Comparison of ENCODE assay signal across 8 mouse cellular contexts in genomic region chr2:60126831-60127230, GRCm38 (mm10).
DNase-seq lines count a peak whose midpoint lies in the region; ATAC-seq lines count a peak whose summit lies in the region.

No protein-coding gene starts in this region.

- no peak for DNase-seq in lung, postnatal 25 days (ENCODE audit: low spot score)
- no peak for DNase-seq in spleen, postnatal 36 days (ENCODE audit: low spot score in 2 of 2)
- DNase-seq in spleen, postnatal 4 days (ENCODE audit: low spot score in 2 of 2) = no peak
- DNase-seq in ovary, adult 18-20 months (ENCODE audit: low spot score) = no peak

- H3K4me3 ChIP-seq in lung, embryonic 15.5 days = no peak overlapping the region
- H3K4me3 ChIP-seq in embryonic facial prominence, embryonic 15.5 days (replicated peaks) = 0 out of 2 replicates have a peak overlapping the region, but pooled peaks have one; percentile 12
- H3K4me3 ChIP-seq in hindbrain, embryonic 15.5 days = peak overlapping the region; percentile 18; the same call in 1 of the 2 replicates
- peak overlapping the region; percentile 88 for H3K4me3 ChIP-seq in midbrain, embryonic 13.5 days (replicated peaks)

- H3K4me1 ChIP-seq in lung, embryonic 15.5 days = peaks cover 13% of the 10 kb centered on the region
- H3K4me1 ChIP-seq in embryonic facial prominence, embryonic 15.5 days = peaks cover 10% of the 10 kb centered on the region
- peaks cover 26% of the 10 kb centered on the region for H3K4me1 ChIP-seq in hindbrain, embryonic 15.5 days (replicated peaks)
- H3K4me1 ChIP-seq in midbrain, embryonic 13.5 days (replicated peaks) = peaks cover 23% of the 10 kb centered on the region

- ATAC-seq in lung, embryonic 15.5 days (ENCODE audit: borderline replicate concordance, extremely low read depth, low FRiP score, low TSS enrichment) = no peak
- ATAC-seq in embryonic facial prominence, embryonic 15.5 days (ENCODE audit: insufficient number of reproducible peaks, low FRiP score, low TSS enrichment, low read depth) = no peak; the same call in 1 of the 2 replicates
- peak; percentile 42; the same call in 1 of the 2 replicates for ATAC-seq in hindbrain, embryonic 15.5 days (ENCODE audit: low FRiP score, low read depth)
- ATAC-seq in midbrain, embryonic 13.5 days = peak; percentile 70

- 38% methylated on average over 7 of the region's 7 CpGs for WGBS in lung, embryonic 15.5 days
- WGBS in embryonic facial prominence, embryonic 15.5 days = 21% methylated on average over 7 of the region's 7 CpGs
- 6% methylated on average over 7 of the region's 7 CpGs for WGBS in hindbrain, embryonic 15.5 days
- 4% methylated on average over 7 of the region's 7 CpGs for WGBS in midbrain, embryonic 13.5 days

- no peaks in the 10 kb centered on the region for H3K9me3 ChIP-seq in lung, embryonic 15.5 days
- H3K9me3 ChIP-seq in embryonic facial prominence, embryonic 15.5 days (replicated peaks) = no peaks in the 10 kb centered on the region
- no peaks in the 10 kb centered on the region for H3K9me3 ChIP-seq in hindbrain, embryonic 15.5 days
- no peaks in the 10 kb centered on the region for H3K9me3 ChIP-seq in midbrain, embryonic 13.5 days

- H3K27ac ChIP-seq in lung, embryonic 15.5 days = no peak overlapping the region
- H3K27ac ChIP-seq in embryonic facial prominence, embryonic 15.5 days (replicated peaks) = no peak overlapping the region
- peak overlapping the region; percentile 31 for H3K27ac ChIP-seq in hindbrain, embryonic 15.5 days (replicated peaks)
- peak overlapping the region; percentile 67 for H3K27ac ChIP-seq in midbrain, embryonic 13.5 days

- no peaks in the 10 kb centered on the region for H3K36me3 ChIP-seq in lung, embryonic 15.5 days
- no peaks in the 10 kb centered on the region for H3K36me3 ChIP-seq in embryonic facial prominence, embryonic 15.5 days
- H3K36me3 ChIP-seq in hindbrain, embryonic 15.5 days = no peaks in the 10 kb centered on the region
- no peaks in the 10 kb centered on the region for H3K36me3 ChIP-seq in midbrain, embryonic 13.5 days

- no peak overlapping the region for H3K9ac ChIP-seq in lung, embryonic 15.5 days
- H3K9ac ChIP-seq in embryonic facial prominence, embryonic 15.5 days = no peak overlapping the region
- H3K9ac ChIP-seq in hindbrain, embryonic 15.5 days = 0 out of 2 replicates have a peak overlapping the region, but pooled peaks have one; percentile 27
- H3K9ac ChIP-seq in midbrain, embryonic 13.5 days (replicated peaks) = peak overlapping the region; percentile 48; the same call in 1 of the 2 replicates

- H3K27me3 ChIP-seq in lung, embryonic 15.5 days = no peaks in the 10 kb centered on the region
- H3K27me3 ChIP-seq in embryonic facial prominence, embryonic 15.5 days = no peaks in the 10 kb centered on the region
- no peaks in the 10 kb centered on the region for H3K27me3 ChIP-seq in hindbrain, embryonic 15.5 days
- H3K27me3 ChIP-seq in midbrain, embryonic 13.5 days = no peaks in the 10 kb centered on the region

- H3K4me2 ChIP-seq in lung, embryonic 15.5 days = peak overlapping the region; percentile 50; the same call in 1 of the 2 replicates
- peak overlapping the region; percentile 31 for H3K4me2 ChIP-seq in embryonic facial prominence, embryonic 15.5 days (replicated peaks)
- peak overlapping the region; percentile 58 for H3K4me2 ChIP-seq in hindbrain, embryonic 15.5 days
- peak overlapping the region; percentile 63 for H3K4me2 ChIP-seq in midbrain, embryonic 13.5 days (replicated peaks)

Comparison
In these comparisons a context has a peak if more than half of its experiments do, and no peak if none do; other contexts are left out.
1. ATAC-seq: peak in hindbrain, embryonic 15.5 days (single experiment) and midbrain, embryonic 13.5 days (single experiment); none in lung, embryonic 15.5 days (single experiment) and embryonic facial prominence, embryonic 15.5 days (single experiment).
2. H3K27ac ChIP-seq: peak in hindbrain, embryonic 15.5 days (single experiment) and midbrain, embryonic 13.5 days (single experiment); none in lung, embryonic 15.5 days (single experiment) and embryonic facial prominence, embryonic 15.5 days (single experiment).
3. H3K9ac ChIP-seq: peak in hindbrain, embryonic 15.5 days (single experiment) and midbrain, embryonic 13.5 days (single experiment); none in lung, embryonic 15.5 days (single experiment) and embryonic facial prominence, embryonic 15.5 days (single experiment).
4. Peak in every context shown above with its lines, with median percentiles within 50 percentile points of each other: H3K4me2 ChIP-seq.